Mouse (Mus musculus): ENCODE measurements around the gene Lrrc9. TPM values are rescaled to one million over a fixed set of nuclear protein-coding genes. Genes with fewer than 3 reads are reported as not detected.

Gene Lrrc9
- total and polyA plus RNA-seq, 2 experiments from 2014 or later, result 3.1 to 3.3 TPM

DNA sequence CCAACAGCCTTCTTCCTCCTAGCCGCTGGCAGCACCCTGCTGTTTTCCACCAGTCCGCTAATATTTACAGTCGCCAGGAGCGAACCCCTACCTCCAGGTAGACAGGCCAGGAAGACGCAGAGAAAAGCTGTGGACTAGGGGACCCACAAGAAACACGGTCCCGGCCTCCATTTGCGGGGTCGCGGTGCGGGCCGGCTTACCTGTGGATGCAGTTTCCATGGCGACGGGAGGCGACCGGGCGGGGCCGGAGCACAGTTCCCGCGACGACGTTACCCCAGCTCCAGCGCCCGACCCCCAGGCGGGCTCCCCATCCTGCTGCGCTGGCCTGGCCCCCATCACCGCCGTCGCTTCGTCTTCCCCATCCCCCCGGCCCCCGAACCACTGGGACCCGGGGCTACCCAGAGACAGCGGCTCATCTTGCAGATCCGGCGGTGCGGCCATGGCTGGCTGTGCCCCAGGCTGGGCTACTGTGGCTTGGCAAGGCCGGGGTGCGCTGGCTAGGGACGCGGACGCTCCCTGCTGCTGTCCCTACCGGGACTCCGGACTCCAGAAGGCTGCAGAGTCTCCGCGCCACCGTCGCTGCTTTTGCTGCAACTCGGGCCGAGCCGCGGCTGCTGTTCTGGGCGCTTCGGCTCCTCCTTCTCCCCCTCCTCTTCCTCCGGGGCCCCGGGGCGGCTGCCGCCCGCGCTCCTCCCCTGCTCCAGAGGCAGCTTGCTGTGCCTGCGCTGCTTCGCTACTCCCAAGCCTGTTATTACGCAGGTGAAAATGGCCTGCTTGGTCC lies 33.4 kb upstream of the Lrrc9 start:
- Histone ChIP-seq H3K27ac (ENCODE audit: low read depth, low read length) (peak overlapping the region; percentile 84), H3K4me1 (ENCODE audit: insufficient read depth, low read length) (0 out of 2 replicates have a peak, but pooled peaks cover 6% of the 10 kb centered on the region), H3K4me2 (ENCODE audit: low read depth, low read length, poor library complexity, severe bottlenecking) (peak overlapping the region; percentile 72), H3K27me3 (ENCODE audit: insufficient read depth, low read length) (no peaks in the 10 kb centered on the region), H3K9me3 (ENCODE audit: low read length) (no peaks in the 10 kb centered on the region), H3K4me3 (ENCODE audit: low read depth, low read length) (peak overlapping the region; percentile 66), H3K9ac (replicated peaks; ENCODE audit: low read length, poor library complexity, severe bottlenecking) (peak overlapping the region; percentile 95), H3K36me3 (ENCODE audit: insufficient read depth, low read length) (no peaks in the 10 kb centered on the region)
- TF ChIP-seq CTCF (IDR thresholded peaks at IDR 0.05), result no peak
- DNase-seq (ENCODE audit: low spot score) (peak; percentile 76), ATAC-seq (ENCODE audit: low FRiP score) (peak; percentile 80)
- WGBS, result under 1% methylated on average over 50 of the region's 63 CpGs

DNA sequence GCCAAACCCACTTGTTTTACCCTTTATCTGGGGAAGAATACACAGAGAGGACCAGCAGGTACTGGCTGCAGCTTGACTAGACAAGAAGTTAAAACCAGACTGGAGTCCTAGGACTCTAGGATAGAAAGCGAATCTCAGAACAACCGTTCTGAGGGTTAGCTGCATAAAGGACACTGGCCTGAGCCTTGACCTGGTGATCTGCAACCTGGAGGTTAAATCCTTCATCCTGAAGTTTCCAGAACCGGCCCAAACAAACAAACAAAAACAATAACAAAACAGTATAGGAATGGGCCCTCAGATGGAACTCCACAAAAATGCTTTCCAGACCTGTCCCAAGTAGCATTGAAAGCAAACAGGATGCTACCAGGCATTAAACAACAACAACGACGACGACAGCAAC lies 32.7 kb upstream of the Lrrc9 start, which contains the start of gene Rtn1:
Gene Rtn1 (minus strand): TSS at position 101 of the 400 bp plus-strand sequence.
- Histone ChIP-seq H3K36me3 (ENCODE audit: insufficient read depth, low read length) (no peaks in the 10 kb centered on the region), H3K27ac (ENCODE audit: low read depth, low read length) (peak within 1 kb of the TSS; percentile 84), H3K27me3 (ENCODE audit: insufficient read depth, low read length) (no peaks in the 10 kb centered on the region), H3K9me3 (ENCODE audit: low read length) (no peaks in the 10 kb centered on the region), H3K4me3 (ENCODE audit: low read depth, low read length) (peak within 1 kb of the TSS; percentile 66), H3K4me1 (ENCODE audit: insufficient read depth, low read length) (0 out of 2 replicates have a peak, but pooled peaks cover 6% of the 10 kb centered on the region), H3K4me2 (ENCODE audit: low read depth, low read length, poor library complexity, severe bottlenecking) (peak within 1 kb of the TSS; percentile 72), H3K9ac (replicated peaks; ENCODE audit: low read length, poor library complexity, severe bottlenecking) (peak within 1 kb of the TSS; percentile 95)
- ATAC-seq (ENCODE audit: low FRiP score) (no peak), DNase-seq (ENCODE audit: low spot score) (no peak)
- TF ChIP-seq CTCF (IDR thresholded peaks at IDR 0.05), result no peak
- 28% methylated on average over 6 of the region's 6 CpGs for WGBS

DNA sequence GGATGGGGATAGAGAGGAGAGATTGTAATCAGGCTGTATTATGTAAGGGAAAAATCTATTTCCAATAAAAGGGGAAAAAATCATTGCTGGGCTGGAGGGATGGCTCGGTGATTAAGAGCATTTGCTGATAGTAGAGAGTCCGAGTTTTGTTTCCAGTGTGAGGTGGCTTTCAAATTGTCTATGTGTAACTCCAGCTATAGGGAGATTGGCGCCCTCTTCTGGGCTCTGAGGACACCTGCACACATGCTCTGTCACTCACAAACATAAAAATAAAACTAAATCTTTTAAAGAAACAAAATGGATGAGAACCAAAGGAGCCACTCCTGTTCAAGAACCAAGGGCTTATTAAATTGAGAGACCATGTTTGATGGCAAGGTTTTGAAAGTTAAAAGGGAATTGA lies 23.9 kb upstream of the Lrrc9 start:
- ATAC-seq (ENCODE audit: low FRiP score), result no peak
- Histone ChIP-seq H3K4me2 (ENCODE audit: low read depth, low read length, poor library complexity, severe bottlenecking) (no peak overlapping the region), H3K4me3 (ENCODE audit: low read depth, low read length) (no peak overlapping the region), H3K27me3 (ENCODE audit: insufficient read depth, low read length) (no peaks in the 10 kb centered on the region), H3K27ac (ENCODE audit: low read depth, low read length) (no peak overlapping the region), H3K9ac (replicated peaks; ENCODE audit: low read length, poor library complexity, severe bottlenecking) (no peak overlapping the region), H3K9me3 (ENCODE audit: low read length) (no peaks in the 10 kb centered on the region), H3K36me3 (ENCODE audit: insufficient read depth, low read length) (no peaks in the 10 kb centered on the region), H3K4me1 (ENCODE audit: insufficient read depth, low read length) (no peaks in the 10 kb centered on the region)
- 22% methylated on average over 3 of the region's 3 CpGs for WGBS
- peak; percentile 69 for DNase-seq (ENCODE audit: low spot score)
- TF ChIP-seq CTCF (IDR thresholded peaks at IDR 0.05), result peak; percentile 68

DNA sequence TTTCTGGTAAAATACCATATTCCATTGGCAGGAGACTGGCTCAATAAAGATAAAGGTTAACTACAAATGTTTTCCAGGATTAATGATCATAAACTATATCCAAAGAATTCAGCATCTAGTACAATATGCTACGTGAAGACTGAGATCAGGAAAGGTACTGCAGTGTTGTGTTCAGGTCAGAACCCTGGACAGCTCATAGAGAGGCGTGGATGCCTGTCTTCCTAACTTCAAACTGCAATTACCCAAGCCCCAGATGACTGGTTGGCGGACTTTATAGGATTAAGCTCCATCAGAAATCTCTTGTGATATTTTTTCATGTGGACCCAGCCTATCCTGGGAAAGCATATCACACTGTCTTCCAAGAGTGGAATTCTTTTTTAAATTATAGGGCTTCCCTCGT lies 19.0 kb upstream of the Lrrc9 start:
- Histone ChIP-seq H3K4me2 (ENCODE audit: low read depth, low read length, poor library complexity, severe bottlenecking) (no peak overlapping the region), H3K9ac (replicated peaks; ENCODE audit: low read length, poor library complexity, severe bottlenecking) (no peak overlapping the region), H3K27me3 (ENCODE audit: insufficient read depth, low read length) (no peaks in the 10 kb centered on the region), H3K4me3 (ENCODE audit: low read depth, low read length) (no peak overlapping the region), H3K36me3 (ENCODE audit: insufficient read depth, low read length) (no peaks in the 10 kb centered on the region), H3K27ac (ENCODE audit: low read depth, low read length) (no peak overlapping the region), H3K9me3 (ENCODE audit: low read length) (no peaks in the 10 kb centered on the region), H3K4me1 (ENCODE audit: insufficient read depth, low read length) (no peaks in the 10 kb centered on the region)
- ATAC-seq (ENCODE audit: low FRiP score) (no peak), DNase-seq (ENCODE audit: low spot score) (no peak)
- WGBS, result 60% methylated on average over 4 of the region's 4 CpGs
- no peak for TF ChIP-seq CTCF (IDR thresholded peaks at IDR 0.05)

- Histone ChIP-seq H3K27ac (ENCODE audit: low read depth, low read length) (no peak overlapping the region), H3K27me3 (ENCODE audit: insufficient read depth, low read length) (no peaks in the 10 kb centered on the region), H3K9ac (replicated peaks; ENCODE audit: low read length, poor library complexity, severe bottlenecking) (no peak overlapping the region), H3K4me2 (ENCODE audit: low read depth, low read length, poor library complexity, severe bottlenecking) (peak overlapping the region; percentile 42; the same call in 1 of the 2 replicates), H3K4me1 (ENCODE audit: insufficient read depth, low read length) (no peaks in the 10 kb centered on the region), H3K36me3 (ENCODE audit: insufficient read depth, low read length) (no peaks in the 10 kb centered on the region), H3K9me3 (ENCODE audit: low read length) (no peaks in the 10 kb centered on the region), H3K4me3 (ENCODE audit: low read depth, low read length) (no peak overlapping the region)
- ATAC-seq (ENCODE audit: low FRiP score) (peak; percentile 68; the same call in 1 of the 2 replicates), DNase-seq (ENCODE audit: low spot score) (peak; percentile 92)
- TF ChIP-seq CTCF (IDR thresholded peaks at IDR 0.05), result peak; percentile 99
- WGBS, result 17% methylated on average over 11 of the region's 11 CpGs
These were observed 13.9 kb upstream of the Lrrc9 start for GRCm38 (mm10) chr12:72427722-72428126.

DNA sequence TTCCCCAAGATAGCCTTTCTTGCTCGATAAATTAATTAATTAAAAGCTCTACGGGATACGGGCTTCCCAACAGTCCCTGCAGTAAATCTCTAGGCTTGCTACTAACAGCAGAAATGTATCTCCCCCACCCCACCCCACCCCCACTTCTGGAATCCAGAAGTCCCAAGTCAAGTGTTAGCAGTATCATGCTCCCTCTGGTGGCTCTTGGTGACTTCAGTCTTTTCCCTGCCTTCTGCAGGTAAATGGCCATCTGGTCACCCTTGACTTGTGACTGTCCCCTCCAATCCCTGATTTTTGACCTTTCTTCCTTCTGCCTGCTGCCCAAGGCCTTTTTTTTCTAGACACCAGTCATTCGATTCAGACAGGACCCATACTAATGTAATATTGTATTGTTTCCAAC lies 9.5 kb upstream of the Lrrc9 start:
- no peak overlapping the region for H3K4me3 ChIP-seq (ENCODE audit: low read depth, low read length)
- ATAC-seq (ENCODE audit: low FRiP score), result no peak
- no peak overlapping the region for H3K4me2 ChIP-seq (ENCODE audit: low read depth, low read length, poor library complexity, severe bottlenecking)
- no peak overlapping the region for H3K27ac ChIP-seq (ENCODE audit: low read depth, low read length)
- no peaks in the 10 kb centered on the region for H3K9me3 ChIP-seq (ENCODE audit: low read length)
- DNase-seq (ENCODE audit: low spot score), result peak; percentile 55
- no peaks in the 10 kb centered on the region for H3K36me3 ChIP-seq (ENCODE audit: insufficient read depth, low read length)
- H3K9ac ChIP-seq (replicated peaks; ENCODE audit: low read length, poor library complexity, severe bottlenecking), result no peak overlapping the region
- no peaks in the 10 kb centered on the region for H3K4me1 ChIP-seq (ENCODE audit: insufficient read depth, low read length)
- 85% methylated on average over 4 of the region's 4 CpGs for WGBS
- no peaks in the 10 kb centered on the region for H3K27me3 ChIP-seq (ENCODE audit: insufficient read depth, low read length)
- peak; percentile 61 for TF ChIP-seq CTCF (IDR thresholded peaks at IDR 0.05)

Data from midbrain, postnatal 0 days (tissue).